Mouse (Mus musculus) small intestine, adult 2 months (tissue): ENCODE results near the gene Xylt2.

Experiments used
- CTCF ChIP-seq: fragments of 200-500 bp; IDR thresholded peaks from 2 replicates; pipeline ENCODE4 v1.5.1; 2012; ENCODE audit warnings: low read depth, mild to moderate bottlenecking, control low read depth, inconsistent platforms, low read length, moderate library complexity, mixed read lengths; ENCODE audit not compliant: insufficient replicate concordance, insufficient read length; ENCODE audit errors: extremely low read depth
- POLR2A ChIP-seq: fragments of 200-500 bp; IDR thresholded peaks from 2 replicates; pipeline ENCODE4 v1.6.1; 2012; ENCODE audit warnings: low read depth, mild to moderate bottlenecking, control low read depth, inconsistent platforms, low read length, moderate library complexity

- TF ChIP-seq POLR2A (no peak), CTCF (no peak)
These were observed 18.2 kb upstream of the Xylt2 start for GRCm38 (mm10) chr11:94695508-94695907.
